Mouse (Mus musculus) heart, embryonic 12.5 days (tissue): ENCODE data around the gene Ank3. TPM values are rescaled to one million over a fixed set of nuclear protein-coding genes. Genes with fewer than 3 reads are reported as not detected.

Experiments
- ATAC-seq: fragments of 200-750 bp; cut with Nextera tagmentation; 2 replicates; pipeline ENCODE4 v1.8.0; 2017; ENCODE audit warnings: moderate TSS enrichment, moderate library complexity; ENCODE audit not compliant: insufficient number of reproducible peaks, low FRiP score
- H3K27ac ChIP-seq: fragments of 300-500 bp; sonication (generic); 2 replicates; pipeline ENCODE4 v1.5.1; 2016; ENCODE audit warnings: mild to moderate bottlenecking, moderate library complexity; ENCODE audit not compliant: poor library complexity, severe bottlenecking
- H3K27me3 ChIP-seq: fragments of 300-500 bp; sonication (generic); replicated peaks from 2 replicates; pipeline ENCODE4 v1.6.1; 2016; ENCODE audit warnings: mild to moderate bottlenecking, moderate library complexity
- H3K36me3 ChIP-seq: fragments of 300-500 bp; sonication (generic); 2 replicates; pipeline ENCODE4 v1.6.1; 2016; ENCODE audit warnings: mild to moderate bottlenecking, moderate library complexity
- H3K4me1 ChIP-seq: fragments of 300-500 bp; sonication (generic); replicated peaks from 2 replicates; pipeline ENCODE4 v1.6.1; 2016; ENCODE audit warnings: mild to moderate bottlenecking
- H3K4me2 ChIP-seq: fragments of 300-500 bp; sonication (generic); 2 replicates; pipeline ENCODE4 v1.6.1; 2016; ENCODE audit warnings: mild to moderate bottlenecking, moderate library complexity
- H3K4me3 ChIP-seq: fragments of 300-500 bp; sonication (generic); 2 replicates; pipeline ENCODE4 v1.5.1; 2016; ENCODE audit warnings: mild to moderate bottlenecking
- H3K9ac ChIP-seq: fragments of 300-500 bp; sonication (generic); 2 replicates; pipeline ENCODE4 v1.6.1; 2016; ENCODE audit warnings: mild to moderate bottlenecking, moderate library complexity
- H3K9me3 ChIP-seq: fragments of 300-500 bp; sonication (generic); replicated peaks from 2 replicates; pipeline ENCODE4 v1.6.1; 2016; ENCODE audit warnings: mild to moderate bottlenecking, moderate library complexity
- WGBS: fragments of 180-500 bp; shearing (Covaris S2); methylation state at CpG from one replicate; pipeline ENCODE4 v1.1.7; 2016; 5-methylcytosine and 5-hydroxymethylcytosine counted together
- polyA plus RNA-seq: library from polyadenylated mRNA; unstranded; fragments of >200 nt; fragmentation: Nextera tagmentation; extraction: Ambion mirVana; gene quantifications from 2 replicates; pipeline ENCODE4 v1.2.1, GENCODE M21; 2016

Ank3 gene
- polyA plus RNA-seq, 1 experiment from 2014 or later, result 61.9 TPM

- Histone ChIP-seq H3K27me3 (no peaks in the 10 kb centered on the region), H3K27ac (no peak overlapping the region), H3K4me1 (peaks cover 46% of the 10 kb centered on the region), H3K9me3 (no peaks in the 10 kb centered on the region), H3K36me3 (0 out of 2 replicates have a peak, but pooled peaks cover 2% of the 10 kb centered on the region), H3K9ac (no peak overlapping the region), H3K4me3 (no peak overlapping the region), H3K4me2 (no peak overlapping the region)
- 83% methylated on average over 8 of the region's 8 CpGs for WGBS
- no peak for ATAC-seq
Measured at GRCm38 (mm10) chr10:69946271-69946670, 547.7 kb downstream of the Ank3 start.

- 88% methylated on average over 6 of the region's 6 CpGs for WGBS
- H3K27ac ChIP-seq, result no peak overlapping the region
- H3K4me3 ChIP-seq, result no peak overlapping the region
- no peaks in the 10 kb centered on the region for H3K9me3 ChIP-seq
- peaks cover 4% of the 10 kb centered on the region; the same call in 1 of the 2 replicates for H3K36me3 ChIP-seq
- no peak overlapping the region for H3K9ac ChIP-seq
- H3K27me3 ChIP-seq, result no peaks in the 10 kb centered on the region
- no peak overlapping the region for H3K4me2 ChIP-seq
- peaks cover 46% of the 10 kb centered on the region for H3K4me1 ChIP-seq
- ATAC-seq, result no peak
Measured at GRCm38 (mm10) chr10:69947093-69947492, 548.5 kb downstream of the Ank3 start.

- Histone ChIP-seq H3K4me3 (no peak overlapping the region), H3K4me2 (no peak overlapping the region), H3K9ac (no peak overlapping the region), H3K27ac (no peak overlapping the region), H3K4me1 (peaks cover 17% of the 10 kb centered on the region; the same call in 1 of the 2 replicates), H3K27me3 (no peaks in the 10 kb centered on the region), H3K9me3 (no peaks in the 10 kb centered on the region), H3K36me3 (peaks cover 11% of the 10 kb centered on the region; the same call in 1 of the 2 replicates)
- 86% methylated on average over 11 of the region's 11 CpGs for WGBS
- ATAC-seq, result no peak
Measured at GRCm38 (mm10) chr10:69950236-69950918, 551.8 kb downstream of the Ank3 start.

GRCm38 (mm10) chr10:69950919-69951236 is 552.3 kb downstream of the Ank3 start:
- Histone ChIP-seq H3K9me3 (no peaks in the 10 kb centered on the region), H3K4me2 (no peak overlapping the region), H3K4me1 (peaks cover 15% of the 10 kb centered on the region; the same call in 1 of the 2 replicates), H3K9ac (no peak overlapping the region), H3K27me3 (no peaks in the 10 kb centered on the region), H3K36me3 (peaks cover 15% of the 10 kb centered on the region), H3K4me3 (no peak overlapping the region), H3K27ac (no peak overlapping the region)
- 86% methylated on average over 9 of the region's 9 CpGs for WGBS
- ATAC-seq, result no peak

- Histone ChIP-seq H3K9me3 (no peaks in the 10 kb centered on the region), H3K9ac (no peak overlapping the region), H3K27ac (no peak overlapping the region), H3K36me3 (peaks cover 21% of the 10 kb centered on the region), H3K27me3 (no peaks in the 10 kb centered on the region), H3K4me2 (no peak overlapping the region), H3K4me3 (no peak overlapping the region), H3K4me1 (peaks cover 15% of the 10 kb centered on the region; the same call in 1 of the 2 replicates)
- WGBS, result 79% methylated on average over 4 of the region's 4 CpGs
- ATAC-seq, result no peak
Measured at GRCm38 (mm10) chr10:69951426-69951825, 552.9 kb downstream of the Ank3 start.

GRCm38 (mm10) chr10:69952316-69952715 is 553.7 kb downstream of the Ank3 start:
- Histone ChIP-seq H3K4me3 (no peak overlapping the region), H3K4me2 (no peak overlapping the region), H3K27me3 (no peaks in the 10 kb centered on the region), H3K36me3 (peaks cover 25% of the 10 kb centered on the region), H3K9ac (no peak overlapping the region), H3K9me3 (no peaks in the 10 kb centered on the region), H3K27ac (no peak overlapping the region), H3K4me1 (peaks cover 15% of the 10 kb centered on the region; the same call in 1 of the 2 replicates)
- WGBS, result 61% methylated on average over 1 of the region's 1 CpGs
- ATAC-seq, result no peak

- H3K27ac ChIP-seq, result no peak overlapping the region
- H3K4me1 ChIP-seq, result 0 out of 2 replicates have a peak, but pooled peaks cover 3% of the 10 kb centered on the region
- no peak overlapping the region for H3K4me3 ChIP-seq
- H3K9ac ChIP-seq, result no peak overlapping the region
- no peaks in the 10 kb centered on the region for H3K9me3 ChIP-seq
- no peak overlapping the region for H3K4me2 ChIP-seq
- WGBS, result 87% methylated on average over 9 of the region's 9 CpGs
- no peak for ATAC-seq
- H3K36me3 ChIP-seq, result peaks cover 38% of the 10 kb centered on the region
- H3K27me3 ChIP-seq, result no peaks in the 10 kb centered on the region
Measured at GRCm38 (mm10) chr10:69954657-69955267, 556.2 kb downstream of the Ank3 start.

- Histone ChIP-seq H3K4me2 (no peak overlapping the region), H3K27ac (no peak overlapping the region), H3K4me1 (no peaks in the 10 kb centered on the region), H3K36me3 (peaks cover 27% of the 10 kb centered on the region), H3K9me3 (no peaks in the 10 kb centered on the region), H3K27me3 (no peaks in the 10 kb centered on the region), H3K9ac (no peak overlapping the region), H3K4me3 (no peak overlapping the region)
- WGBS, result 83% methylated on average over 7 of the region's 7 CpGs
- no peak for ATAC-seq
Measured at GRCm38 (mm10) chr10:69962226-69962625, 563.7 kb downstream of the Ank3 start.

GRCm38 (mm10) chr10:69962976-69963375 is 564.4 kb downstream of the Ank3 start:
- ATAC-seq, result no peak
- WGBS, result 85% methylated on average over 7 of the region's 7 CpGs

GRCm38 (mm10) chr10:69964611-69965010 is 566.0 kb downstream of the Ank3 start:
- H3K9me3 ChIP-seq, result no peaks in the 10 kb centered on the region
- no peaks in the 10 kb centered on the region for H3K4me1 ChIP-seq

More at GRCm38 (mm10) chr10:69962976-69963375, 564.4 kb downstream of the Ank3 start:
- Histone ChIP-seq H3K9ac (no peak overlapping the region), H3K27ac (no peak overlapping the region), H3K36me3 (peaks cover 28% of the 10 kb centered on the region), H3K4me3 (no peak overlapping the region), H3K27me3 (no peaks in the 10 kb centered on the region), H3K9me3 (no peaks in the 10 kb centered on the region), H3K4me1 (no peaks in the 10 kb centered on the region), H3K4me2 (no peak overlapping the region)

GRCm38 (mm10) chr10:69965085-69965484 is 566.5 kb downstream of the Ank3 start:
- ATAC-seq, result no peak
- Histone ChIP-seq H3K4me1 (no peaks in the 10 kb centered on the region), H3K4me2 (no peak overlapping the region), H3K9me3 (no peaks in the 10 kb centered on the region), H3K27me3 (no peaks in the 10 kb centered on the region), H3K27ac (no peak overlapping the region), H3K36me3 (peaks cover 28% of the 10 kb centered on the region), H3K4me3 (no peak overlapping the region), H3K9ac (no peak overlapping the region)
- 80% methylated on average over 6 of the region's 6 CpGs for WGBS

More at GRCm38 (mm10) chr10:69964611-69965010, 566.0 kb downstream of the Ank3 start:
- H3K9ac ChIP-seq, result no peak overlapping the region
- no peaks in the 10 kb centered on the region for H3K27me3 ChIP-seq
- H3K4me2 ChIP-seq, result no peak overlapping the region
- no peak overlapping the region for H3K27ac ChIP-seq
- 10% methylated on average over 5 of the region's 5 CpGs for WGBS
- peaks cover 29% of the 10 kb centered on the region for H3K36me3 ChIP-seq
- no peak overlapping the region for H3K4me3 ChIP-seq
- ATAC-seq, result no peak
